Mouse (Mus musculus): ENCODE data around the gene 1700067K01Rik. TPM values are rescaled to one million over a fixed set of nuclear protein-coding genes. Genes with fewer than 3 reads are reported as not detected.

1700067K01Rik gene
- total RNA-seq, 2 experiments from 2014 or later = 0.83 TPM; not detected in 1

GRCm38 (mm10) chr8:84011705-84012498 lies 10.6 kb downstream of the 1700067K01Rik start, which contains the start of gene 2210011C24Rik:
TSS of gene 2210011C24Rik (minus strand) at chr8:84012171.
- no peak for DNase-seq

DNA sequence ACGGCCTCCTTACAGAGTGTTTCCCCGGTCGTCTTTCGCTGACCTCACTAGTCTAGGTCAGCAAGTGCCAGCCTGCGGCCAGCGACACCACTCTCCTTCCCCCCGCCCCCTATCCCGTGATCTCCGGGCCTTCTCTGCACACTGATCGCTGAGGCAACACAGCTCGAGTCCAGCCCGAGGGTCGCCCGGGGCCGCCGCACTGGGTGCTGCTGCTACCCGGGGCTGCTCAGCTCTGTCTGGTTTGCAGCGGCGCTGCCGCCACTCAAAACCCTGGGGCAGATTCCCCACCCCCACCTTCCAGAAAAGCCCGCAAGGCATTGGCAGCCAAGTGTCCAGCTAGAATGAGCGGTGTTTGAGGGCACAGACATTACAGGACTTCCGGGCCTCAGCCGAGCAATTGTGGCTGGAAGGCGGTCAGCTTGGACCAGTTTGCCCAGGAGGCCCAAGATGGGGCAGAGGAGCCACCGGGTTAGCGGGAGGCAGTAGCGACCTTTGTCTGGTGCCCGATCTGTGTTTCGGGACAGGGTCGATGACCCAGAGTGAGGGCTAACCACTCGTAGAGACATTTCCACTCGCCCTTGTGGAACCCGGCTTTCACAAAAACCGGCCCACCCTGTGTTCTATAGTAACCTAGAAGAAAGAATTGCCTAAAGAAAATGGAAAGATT lies 11.3 kb downstream of the 1700067K01Rik start:
- peak; percentile 31 for DNase-seq

DNA sequence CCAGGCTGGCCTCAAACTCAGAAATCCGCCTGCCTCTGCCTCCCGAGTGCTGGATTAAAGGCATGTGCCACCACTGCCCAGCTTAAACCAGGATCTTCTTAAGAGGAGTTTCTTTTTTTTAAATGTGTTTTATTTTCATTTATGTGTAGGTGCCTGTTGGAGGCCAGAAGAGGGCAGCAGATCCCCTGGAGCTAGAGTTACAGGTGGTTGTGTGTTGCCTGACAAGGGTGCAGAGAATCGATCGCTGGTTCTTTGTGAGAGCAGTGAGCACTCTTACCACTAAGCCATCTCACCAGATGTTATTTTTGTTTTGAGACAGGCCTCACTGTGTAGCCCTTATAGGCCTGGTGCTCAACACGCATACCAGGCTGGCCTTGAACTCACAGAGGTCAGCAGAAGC lies 14.5 kb downstream of the 1700067K01Rik start:
- no peak for DNase-seq

GRCm38 (mm10) chr8:84019738-84020137 lies 18.4 kb downstream of the 1700067K01Rik start:
- DNase-seq = no peak

DNA sequence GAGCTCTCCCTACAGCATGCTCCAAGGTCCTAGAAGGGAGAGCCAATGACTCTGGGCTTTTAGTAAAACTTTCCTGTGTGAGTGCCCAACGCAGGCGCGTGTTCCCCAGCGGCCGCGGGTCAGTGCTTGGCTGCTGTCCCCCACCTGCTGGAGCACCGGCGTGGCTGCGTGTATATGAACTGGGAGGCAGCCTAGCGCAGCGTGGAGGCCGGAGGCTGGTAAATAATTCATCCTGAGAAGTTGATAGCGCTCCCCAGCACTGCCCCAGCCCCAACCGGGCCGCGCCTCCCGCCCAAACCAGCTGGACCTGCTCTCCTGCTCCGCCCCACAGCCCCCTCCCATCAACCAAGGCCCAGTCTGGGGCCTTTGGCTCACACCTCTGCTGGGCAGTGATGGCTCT lies 19.8 kb downstream of the 1700067K01Rik start, which contains the start of gene Palm3:
Palm3 (plus strand) TSS at position 376 of the 400 bp plus-strand sequence.
- DNase-seq = no peak

DNA sequence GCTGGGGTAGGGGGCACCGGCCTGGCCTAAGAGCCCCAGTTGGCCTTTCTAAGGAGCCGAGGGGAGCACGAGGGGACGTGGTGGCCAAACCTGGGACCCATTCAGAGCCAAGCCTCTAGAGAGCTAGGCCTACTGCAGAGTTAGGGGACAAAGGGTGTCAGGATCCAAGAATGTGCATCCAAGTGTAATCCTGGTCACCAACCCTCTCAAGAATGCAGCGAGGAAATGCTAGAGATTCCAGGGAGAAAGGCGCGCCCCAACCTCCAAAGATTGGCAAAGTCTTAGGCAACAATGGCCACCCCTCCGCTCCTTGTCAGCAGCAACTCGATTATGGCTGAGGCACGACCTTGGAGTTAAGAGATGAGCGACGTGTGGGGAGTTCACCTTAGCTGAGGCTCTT lies 20.3 kb downstream of the 1700067K01Rik start:
- DNase-seq = no peak

DNA sequence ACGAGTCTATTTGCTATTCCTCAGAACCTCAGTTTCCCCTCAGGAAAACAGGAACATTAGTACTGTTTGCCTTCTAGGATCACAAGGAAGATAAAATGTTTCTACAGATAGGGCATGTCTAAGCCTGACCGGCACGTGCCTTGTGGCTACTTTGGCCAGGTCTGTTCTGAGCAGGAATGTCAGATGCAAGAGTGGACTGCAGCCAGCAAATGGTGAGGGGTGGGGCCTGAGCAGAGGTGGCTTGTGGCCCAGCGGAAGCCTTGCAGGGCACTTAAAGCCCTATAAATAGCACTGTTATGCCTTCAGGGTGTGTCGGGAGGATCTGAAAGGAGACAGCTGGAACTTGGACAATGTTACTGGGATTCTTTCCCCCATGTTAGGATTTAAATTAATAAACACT lies 21.8 kb downstream of the 1700067K01Rik start:
- peak; percentile 86 for DNase-seq

- DNase-seq = no peak
Measured at GRCm38 (mm10) chr8:84023631-84024030, 22.3 kb downstream of the 1700067K01Rik start.

GRCm38 (mm10) chr8:84024171-84024570 lies 22.9 kb downstream of the 1700067K01Rik start:
- DNase-seq = peak; percentile 71

GRCm38 (mm10) chr8:84025863-84026262 lies 24.6 kb downstream of the 1700067K01Rik start:
- DNase-seq = peak; percentile 62

GRCm38 (mm10) chr8:84027449-84027848 lies 26.1 kb downstream of the 1700067K01Rik start:
- no peak for DNase-seq

DNA sequence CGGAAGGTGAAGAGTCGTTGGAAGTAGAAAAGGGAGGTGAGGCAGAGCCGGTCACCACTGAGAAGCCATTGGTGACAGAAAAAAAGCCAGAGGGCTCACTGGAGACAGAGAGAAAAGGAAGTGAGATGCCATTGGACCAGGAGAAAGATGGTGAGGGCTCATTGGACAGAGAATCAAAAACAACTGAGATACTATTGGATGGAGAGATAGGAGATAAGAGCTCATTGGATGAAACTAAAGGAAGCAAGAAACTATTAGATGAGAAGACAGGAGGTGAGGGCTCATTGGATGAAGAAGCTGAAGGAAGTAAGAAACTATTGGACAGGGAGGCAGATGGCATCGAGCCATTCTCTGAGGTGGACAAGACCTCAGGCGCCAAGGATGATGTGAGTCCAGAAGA lies 28.0 kb downstream of the 1700067K01Rik start:
- no peak for DNase-seq

DNA sequence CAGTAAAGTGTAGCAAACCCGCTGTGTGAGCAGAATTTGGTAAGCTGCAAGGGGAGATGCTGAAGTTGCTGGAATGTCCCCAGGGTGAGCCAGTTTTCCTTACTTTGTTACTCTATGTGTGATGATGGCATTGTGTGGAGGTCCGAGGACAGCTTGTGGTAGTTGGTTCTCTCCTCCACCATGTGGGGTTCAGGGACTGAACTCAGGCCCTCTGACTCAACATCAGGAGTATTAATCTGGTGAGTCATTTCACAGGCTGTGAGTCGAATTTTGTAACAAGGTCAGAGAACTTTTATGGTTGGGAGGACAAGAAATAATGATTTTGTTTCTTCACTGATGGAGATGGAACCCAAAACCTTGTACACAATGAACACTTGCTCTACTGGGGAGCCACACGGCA lies 31.5 kb downstream of the 1700067K01Rik start:
- no peak for DNase-seq

GRCm38 (mm10) chr8:84038015-84038414 lies 36.7 kb downstream of the 1700067K01Rik start:
- peak; percentile 57 for DNase-seq

DNA sequence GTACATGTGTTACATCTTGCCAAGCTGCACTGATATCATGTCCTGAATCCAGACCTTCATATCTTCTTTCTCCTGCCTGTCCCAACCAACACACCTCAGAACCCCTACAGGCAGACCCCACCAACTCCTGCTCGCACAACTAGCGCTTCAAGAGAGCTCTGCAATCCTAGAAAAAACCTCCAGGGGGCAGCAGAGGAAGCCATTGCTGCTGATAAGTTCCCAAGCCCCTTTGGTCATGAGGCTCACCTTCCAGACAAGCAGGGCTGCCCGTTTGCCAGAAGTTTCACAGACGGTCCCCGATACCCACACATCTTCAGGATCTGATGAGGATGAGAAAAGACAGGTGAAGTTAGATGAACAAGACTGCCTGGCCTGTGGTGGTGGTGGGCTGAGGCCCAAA lies 37.7 kb downstream of the 1700067K01Rik start:
- peak; percentile 87 for DNase-seq

DNA sequence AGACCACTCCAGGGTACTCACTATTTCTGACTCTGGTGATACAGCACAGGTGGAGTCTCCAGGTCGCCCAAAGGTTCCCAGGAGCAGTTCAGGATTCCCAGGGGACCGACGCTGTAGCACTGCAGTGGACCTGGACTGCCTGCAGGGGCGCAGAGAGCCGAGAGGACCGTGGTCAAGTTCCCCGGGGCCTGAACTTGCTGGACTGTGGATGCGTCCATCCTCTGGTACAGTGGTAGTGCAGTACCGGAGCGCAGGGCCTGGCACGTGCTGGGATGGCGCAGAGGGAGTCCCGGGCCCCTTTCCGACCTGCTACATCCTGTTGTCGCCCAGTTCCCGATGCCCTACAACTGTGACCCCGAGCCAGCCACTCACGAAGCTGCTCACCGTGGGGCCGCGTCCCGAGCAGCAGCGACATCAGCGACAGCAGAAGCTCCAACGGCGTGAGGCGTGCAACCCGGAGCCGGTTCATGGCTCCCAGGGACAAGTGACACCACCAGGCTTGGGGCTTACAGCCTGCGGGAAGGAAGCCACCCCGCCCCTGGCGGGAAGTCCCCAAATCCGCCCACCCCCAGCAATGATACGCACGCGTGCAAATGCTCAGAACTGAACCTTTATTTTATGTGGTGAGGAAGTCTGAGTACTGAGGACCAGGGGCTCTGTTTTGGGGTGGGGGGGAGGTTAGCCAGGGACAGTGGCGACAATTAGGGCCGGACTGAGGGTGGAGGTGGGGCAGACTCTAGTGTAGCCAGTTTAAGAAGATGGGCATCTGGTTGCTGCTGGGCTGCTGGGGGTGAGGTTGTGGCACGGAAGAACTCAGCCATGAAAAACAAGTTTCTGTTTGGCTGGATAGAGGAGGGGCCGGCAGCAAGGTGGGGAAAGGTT lies 41.0 kb downstream of the 1700067K01Rik start, which contains the start of gene Il27ra:
Il27ra (minus strand) TSS at position 524 of the 882 bp plus-strand sequence.
- DNase-seq = peak; percentile 84

- no peak for DNase-seq
Measured at GRCm38 (mm10) chr8:84042948-84043342, 41.6 kb downstream of the 1700067K01Rik start.

- DNase-seq = no peak
Measured at GRCm38 (mm10) chr8:84044103-84044502, 42.8 kb downstream of the 1700067K01Rik start.

GRCm38 (mm10) chr8:84044900-84045299 lies 43.6 kb downstream of the 1700067K01Rik start, which contains the start of gene Rln3:
TSS of gene Rln3 (minus strand) at chr8:84045000.
- no peak for DNase-seq

GRCm38 (mm10) chr8:84046505-84046904 lies 45.2 kb downstream of the 1700067K01Rik start:
- no peak for DNase-seq

- no peak for DNase-seq
Measured at GRCm38 (mm10) chr8:84048171-84048570, 46.9 kb downstream of the 1700067K01Rik start.

DNA sequence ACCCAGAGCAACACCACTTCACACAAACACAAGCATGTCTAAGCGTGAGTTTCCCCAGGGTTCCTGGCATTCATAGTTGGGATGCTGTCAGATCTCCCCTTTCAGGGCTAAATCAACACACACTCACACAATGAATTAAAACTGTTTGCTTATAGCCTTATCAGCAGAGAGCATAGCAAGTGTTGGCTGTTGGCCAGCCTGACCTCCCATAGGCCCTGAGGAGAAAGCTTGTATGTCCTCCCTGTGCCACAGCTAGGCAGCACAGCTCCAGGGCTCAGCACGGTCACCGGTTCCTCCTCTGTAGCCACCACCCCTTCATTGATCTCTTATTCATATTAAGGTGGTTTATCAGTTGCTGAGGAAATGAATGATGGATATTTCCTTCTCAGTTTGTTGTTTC lies 51.4 kb downstream of the 1700067K01Rik start:
- DNase-seq = peak; percentile 45

All from heart, postnatal 4 days (tissue).